Mouse (Mus musculus) ovary, postnatal 14 days (tissue): ENCODE data around the gene Fzd7.

ENCODE experiments used
- DNase-seq: peaks from one replicate; pipeline ENCODE4 v3.0.0; 2022; ENCODE audit warnings: low spot score

The Fzd7 gene

GRCm38 (mm10) chr1:59502355-59502754 is 20.1 kb downstream of the Fzd7 start:
- no peak for DNase-seq

GRCm38 (mm10) chr1:59503659-59504301 is 21.6 kb downstream of the Fzd7 start:
- no peak for DNase-seq

- DNase-seq: no peak
These were observed 22.1 kb downstream of the Fzd7 start for GRCm38 (mm10) chr1:59504302-59504700.

- DNase-seq: no peak
These were observed 26.4 kb downstream of the Fzd7 start for GRCm38 (mm10) chr1:59508463-59509139.

GRCm38 (mm10) chr1:59511566-59512270 is 29.5 kb downstream of the Fzd7 start:
- no peak for DNase-seq

- DNase-seq: peak; percentile 33
These were observed 34.0 kb downstream of the Fzd7 start, which contains the start of gene Gm973 for GRCm38 (mm10) chr1:59516026-59516917. Gene Gm973 (plus strand): TSS chr1:59516264.

GRCm38 (mm10) chr1:59520226-59520837 is 38.1 kb downstream of the Fzd7 start:
- no peak for DNase-seq

- DNase-seq: no peak
These were observed 40.2 kb downstream of the Fzd7 start for GRCm38 (mm10) chr1:59522456-59522855.

GRCm38 (mm10) chr1:59523378-59523958 is 41.2 kb downstream of the Fzd7 start:
- DNase-seq: no peak

- DNase-seq: no peak
These were observed 41.8 kb downstream of the Fzd7 start for GRCm38 (mm10) chr1:59524071-59524470.

GRCm38 (mm10) chr1:59524759-59525158 is 42.5 kb downstream of the Fzd7 start:
- no peak for DNase-seq

- DNase-seq: no peak
These were observed 45.0 kb downstream of the Fzd7 start for GRCm38 (mm10) chr1:59527219-59527618.

- DNase-seq: no peak
These were observed 53.0 kb downstream of the Fzd7 start for GRCm38 (mm10) chr1:59534976-59535810.
